Mouse (Mus musculus) hindbrain, embryonic 13.5 days (tissue): Measurements from ENCODE around the gene Olfr418. TPM values are rescaled to one million over a fixed set of nuclear protein-coding genes. Genes with fewer than 3 reads are reported as not detected.
"Not testable (repeated sequence)": the region's sequence is repeated elsewhere in the genome, so short reads cannot be mapped to it uniquely, and the experiment has no call there.

Experiments used
- ATAC-seq: fragments of 200-750 bp; cut with Nextera tagmentation; 2 replicates; pipeline ENCODE4 v1.8.0; 2017; ENCODE audit warnings: moderate TSS enrichment; ENCODE audit not compliant: low FRiP score
- H3K27ac ChIP-seq: fragments of 300-500 bp; sonication (generic); 2 replicates; pipeline ENCODE4 v1.5.1; 2015; ENCODE audit warnings: inconsistent platforms, mild to moderate bottlenecking, moderate library complexity
- H3K27me3 ChIP-seq: fragments of 300-500 bp; sonication (generic); 2 replicates; pipeline ENCODE4 v1.6.1; 2015; ENCODE audit warnings: mild to moderate bottlenecking, inconsistent platforms
- H3K36me3 ChIP-seq: fragments of 300-500 bp; sonication (generic); 2 replicates; pipeline ENCODE4 v1.6.1; 2015; ENCODE audit warnings: mild to moderate bottlenecking, inconsistent platforms
- H3K4me1 ChIP-seq: fragments of 300-500 bp; sonication (generic); replicated peaks from 2 replicates; pipeline ENCODE4 v1.6.1; 2015; ENCODE audit warnings: inconsistent platforms
- H3K4me2 ChIP-seq: fragments of 300-500 bp; sonication (generic); 2 replicates; pipeline ENCODE4 v1.6.1; 2015; ENCODE audit warnings: inconsistent platforms, mild to moderate bottlenecking, moderate library complexity
- H3K4me3 ChIP-seq: fragments of 300-500 bp; sonication (generic); 2 replicates; pipeline ENCODE4 v1.5.1; 2015; ENCODE audit warnings: mild to moderate bottlenecking, inconsistent platforms
- H3K9ac ChIP-seq: fragments of 300-500 bp; sonication (generic); 2 replicates; pipeline ENCODE4 v1.6.1; 2015; ENCODE audit warnings: mild to moderate bottlenecking, inconsistent platforms
- H3K9me3 ChIP-seq: fragments of 300-500 bp; sonication (generic); 2 replicates; pipeline ENCODE4 v1.6.1; 2016; ENCODE audit warnings: inconsistent platforms
- WGBS: fragments of 180-500 bp; shearing (Covaris S2); methylation state at CpG from one replicate; pipeline ENCODE4 v1.1.7; 2015; 5-methylcytosine and 5-hydroxymethylcytosine counted together
- polyA plus RNA-seq: library from polyadenylated mRNA; unstranded; fragments of >200 nt; fragmentation: Nextera tagmentation; extraction: Ambion mirVana; gene quantifications from 2 replicates; pipeline ENCODE4 v1.2.1, GENCODE M21; 2015

The Olfr418 gene
- polyA plus RNA-seq = not detected in 2 replicates

- H3K9me3 ChIP-seq = no peaks in the 10 kb centered on the region
- H3K27me3 ChIP-seq = no peaks in the 10 kb centered on the region
- no peaks in the 10 kb centered on the region for H3K4me1 ChIP-seq
- H3K27ac ChIP-seq = no peak within 1 kb of the TSS
- H3K4me2 ChIP-seq = no peak within 1 kb of the TSS
- no peak within 1 kb of the TSS for H3K4me3 ChIP-seq
- no peak for ATAC-seq
- H3K36me3 ChIP-seq = no peaks in the 10 kb centered on the region
- H3K9ac ChIP-seq = no peak within 1 kb of the TSS
These were observed at the start of gene Olfr418 for GRCm38 (mm10) chr1:173265701-173266100. TSS of gene Olfr418 (plus strand) at chr1:173266001.

DNA sequence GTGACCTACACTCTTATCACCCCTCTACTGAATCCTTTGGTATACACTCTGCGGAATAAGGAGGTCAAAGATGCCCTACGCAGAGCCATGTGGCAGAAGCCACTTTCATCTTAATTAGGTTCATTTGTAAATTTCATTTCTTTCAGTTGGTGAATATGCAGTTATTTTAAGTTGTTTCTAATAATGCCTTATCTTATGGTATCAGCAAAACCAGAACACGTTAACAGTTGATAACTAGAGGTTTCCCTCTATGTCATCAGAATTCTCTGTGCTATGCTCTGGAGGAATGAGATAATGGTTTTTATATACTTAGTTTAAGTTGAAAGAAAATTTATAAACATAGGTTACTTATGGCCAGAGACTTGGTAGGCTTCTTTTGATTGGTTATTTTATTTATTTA is 49.3 kb upstream of the Olfr418 start:
- Histone ChIP-seq H3K36me3 (no peaks in the 10 kb centered on the region), H3K4me3 (no peak overlapping the region), H3K9ac (no peak overlapping the region), H3K4me2 (no peak overlapping the region), H3K4me1 (no peaks in the 10 kb centered on the region), H3K27me3 (no peaks in the 10 kb centered on the region), H3K9me3 (no peaks in the 10 kb centered on the region), H3K27ac (no peak overlapping the region)
- no peak for ATAC-seq
- WGBS = 91% methylated on average over 3 of the region's 3 CpGs

DNA sequence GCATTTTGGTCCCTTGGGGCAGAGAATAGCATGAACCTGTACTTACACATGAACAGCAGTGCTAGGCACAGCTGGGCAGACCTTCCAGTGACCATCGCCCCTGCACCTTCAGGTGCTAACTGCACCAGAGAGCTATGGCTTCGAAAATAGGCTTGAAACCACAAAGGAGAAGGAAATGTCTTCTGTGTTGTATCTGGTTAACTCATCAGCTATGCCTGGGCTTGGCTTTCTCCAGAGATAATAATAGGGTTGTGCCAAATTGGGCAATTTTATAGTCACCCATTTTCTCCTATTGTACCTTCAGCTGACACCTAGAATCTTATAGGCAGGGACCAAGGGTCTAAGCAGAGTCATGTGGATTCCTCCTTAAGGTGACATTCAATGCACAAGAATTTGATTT is 38.7 kb upstream of the Olfr418 start, which contains the start of gene Fcer1a:
Gene Fcer1a (minus strand): TSS at position 134 of the 400 bp plus-strand sequence.
- Histone ChIP-seq H3K27ac (no peak within 1 kb of the TSS), H3K27me3 (no peaks in the 10 kb centered on the region), H3K4me3 (no peak within 1 kb of the TSS), H3K36me3 (no peaks in the 10 kb centered on the region), H3K4me2 (no peak within 1 kb of the TSS), H3K9ac (no peak within 1 kb of the TSS), H3K4me1 (no peaks in the 10 kb centered on the region), H3K9me3 (no peaks in the 10 kb centered on the region)
- WGBS = 81% methylated on average over 2 of the region's 2 CpGs
- no peak for ATAC-seq

- H3K36me3 ChIP-seq, H3K9me3 ChIP-seq, ATAC-seq, H3K4me3 ChIP-seq, H3K4me1 ChIP-seq, H3K4me2 ChIP-seq, H3K27me3 ChIP-seq, H3K27ac ChIP-seq, H3K9ac ChIP-seq: not testable (repeated sequence)
- 87% methylated on average over 1 of the region's 1 CpGs for WGBS
These were observed 28.8 kb upstream of the Olfr418 start for GRCm38 (mm10) chr1:173237004-173237403.

DNA sequence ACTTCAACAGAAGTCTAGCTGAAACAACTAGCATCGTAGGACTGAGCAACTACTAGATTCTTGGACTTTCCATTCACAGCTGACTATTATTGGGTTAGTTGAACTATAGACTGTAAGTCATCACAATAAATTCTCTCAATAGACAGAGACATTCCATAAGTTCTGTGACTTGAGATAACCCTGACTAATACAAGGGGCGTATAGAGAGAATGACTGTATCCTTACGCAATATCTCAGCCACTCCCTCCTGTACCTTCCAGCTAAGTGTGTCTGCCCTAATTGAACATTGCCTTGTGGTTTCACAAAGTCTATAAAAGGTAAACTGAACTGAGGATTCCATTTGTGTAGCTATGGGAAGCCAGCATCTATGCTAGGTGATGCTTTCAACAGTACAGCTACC is 15.9 kb upstream of the Olfr418 start:
- 95% methylated on average over 3 of the region's 3 CpGs for WGBS
- H3K4me3 ChIP-seq = no peak overlapping the region
- H3K36me3 ChIP-seq = no peaks in the 10 kb centered on the region
- H3K4me1 ChIP-seq = no peaks in the 10 kb centered on the region
- no peak overlapping the region for H3K4me2 ChIP-seq
- ATAC-seq = no peak
- H3K9me3 ChIP-seq = no peaks in the 10 kb centered on the region
- H3K27ac ChIP-seq = no peak overlapping the region
- H3K27me3 ChIP-seq = no peaks in the 10 kb centered on the region
- no peak overlapping the region for H3K9ac ChIP-seq

DNA sequence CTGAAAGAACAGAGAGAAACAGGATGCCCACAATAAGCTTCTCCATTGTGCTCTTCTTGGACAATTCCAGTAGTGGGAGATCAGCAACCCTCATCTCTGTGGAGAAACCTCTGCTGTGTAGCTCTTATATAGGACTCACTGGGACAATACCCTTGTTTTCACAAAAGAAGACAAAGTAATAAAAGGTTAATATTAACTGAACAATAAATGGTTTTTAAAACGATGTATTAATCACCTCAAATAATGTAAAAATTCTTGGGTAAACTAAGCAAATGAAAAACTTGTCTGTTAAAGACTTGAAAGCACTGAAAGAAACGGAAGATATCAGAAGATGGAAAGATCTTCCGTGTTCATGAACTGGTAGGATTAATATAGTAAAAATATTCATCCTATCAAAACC is 11.9 kb downstream of the Olfr418 start, which contains the start of gene Mptx2:
Gene Mptx2 (minus strand): TSS at position 101 of the 400 bp plus-strand sequence.
- no peaks in the 10 kb centered on the region for H3K36me3 ChIP-seq
- H3K4me3 ChIP-seq = no peak within 1 kb of the TSS
- no peak within 1 kb of the TSS for H3K9ac ChIP-seq
- ATAC-seq = no peak
- H3K27me3 ChIP-seq = no peaks in the 10 kb centered on the region
- WGBS = 86% methylated on average over 3 of the region's 3 CpGs
- no peak within 1 kb of the TSS for H3K4me2 ChIP-seq
- H3K9me3 ChIP-seq = no peaks in the 10 kb centered on the region
- no peaks in the 10 kb centered on the region for H3K4me1 ChIP-seq
- no peak within 1 kb of the TSS for H3K27ac ChIP-seq

DNA sequence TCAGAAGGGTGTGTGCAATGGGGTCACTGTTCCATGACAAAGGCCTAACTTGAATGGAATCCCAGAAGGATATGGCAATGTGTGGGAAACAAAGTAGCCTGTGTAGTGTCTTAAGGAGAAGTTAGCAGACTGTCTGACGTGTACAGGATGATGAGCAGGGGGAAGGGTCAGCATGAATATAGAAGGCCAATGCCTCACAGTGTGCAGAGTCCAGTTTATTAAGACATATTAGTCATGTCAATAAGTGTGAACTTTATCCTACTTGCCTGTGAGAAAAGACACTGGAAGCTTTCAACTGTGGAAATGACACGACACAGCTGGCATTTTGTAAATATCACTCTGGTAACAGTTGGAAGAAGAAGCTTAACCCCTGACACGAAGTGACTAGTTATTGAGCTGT is 37.0 kb downstream of the Olfr418 start:
- not testable (repeated sequence) for H3K4me3 ChIP-seq, H3K36me3 ChIP-seq, H3K9ac ChIP-seq, H3K27ac ChIP-seq, H3K27me3 ChIP-seq, H3K9me3 ChIP-seq, ATAC-seq, H3K4me2 ChIP-seq, H3K4me1 ChIP-seq
- 67% methylated on average over 3 of the region's 3 CpGs for WGBS

- H3K27me3 ChIP-seq, H3K4me1 ChIP-seq, H3K9me3 ChIP-seq, H3K4me2 ChIP-seq, H3K4me3 ChIP-seq, H3K36me3 ChIP-seq, ATAC-seq, H3K9ac ChIP-seq, H3K27ac ChIP-seq: not testable (repeated sequence)
- 92% methylated on average over 7 of the region's 7 CpGs for WGBS
These were observed 47.8 kb downstream of the Olfr418 start for GRCm38 (mm10) chr1:173313535-173314050.

- H3K9ac ChIP-seq = no peak overlapping the region
- WGBS = 90% methylated on average over 3 of the region's 3 CpGs
- H3K4me2 ChIP-seq = no peak overlapping the region
- H3K4me3 ChIP-seq = no peak overlapping the region
- no peak overlapping the region for H3K27ac ChIP-seq
- H3K27me3 ChIP-seq = no peaks in the 10 kb centered on the region
- H3K36me3 ChIP-seq = no peaks in the 10 kb centered on the region
- no peak for ATAC-seq
- no peaks in the 10 kb centered on the region for H3K9me3 ChIP-seq
- H3K4me1 ChIP-seq = no peaks in the 10 kb centered on the region
These were observed 49.9 kb downstream of the Olfr418 start for GRCm38 (mm10) chr1:173315725-173316124.

- Histone ChIP-seq H3K27ac (no peak overlapping the region), H3K4me1 (peaks cover 11% of the 10 kb centered on the region), H3K4me2 (no peak overlapping the region), H3K9me3 (no peaks in the 10 kb centered on the region), H3K27me3 (no peaks in the 10 kb centered on the region), H3K4me3 (no peak overlapping the region), H3K36me3 (no peaks in the 10 kb centered on the region), H3K9ac (no peak overlapping the region)
- 93% methylated on average over 2 of the region's 2 CpGs for WGBS
- ATAC-seq = no peak
These were observed 52.2 kb downstream of the Olfr418 start for GRCm38 (mm10) chr1:173317925-173318477.

- Histone ChIP-seq H3K4me2 (no peak overlapping the region), H3K9ac (no peak overlapping the region), H3K4me3 (no peak overlapping the region), H3K27ac (no peak overlapping the region), H3K9me3 (no peaks in the 10 kb centered on the region), H3K4me1 (peaks cover 11% of the 10 kb centered on the region), H3K27me3 (no peaks in the 10 kb centered on the region), H3K36me3 (no peaks in the 10 kb centered on the region)
- ATAC-seq = peak; percentile 81
- WGBS = 38% methylated on average over 8 of the region's 8 CpGs
These were observed 55.9 kb downstream of the Olfr418 start for GRCm38 (mm10) chr1:173321593-173322248.

DNA sequence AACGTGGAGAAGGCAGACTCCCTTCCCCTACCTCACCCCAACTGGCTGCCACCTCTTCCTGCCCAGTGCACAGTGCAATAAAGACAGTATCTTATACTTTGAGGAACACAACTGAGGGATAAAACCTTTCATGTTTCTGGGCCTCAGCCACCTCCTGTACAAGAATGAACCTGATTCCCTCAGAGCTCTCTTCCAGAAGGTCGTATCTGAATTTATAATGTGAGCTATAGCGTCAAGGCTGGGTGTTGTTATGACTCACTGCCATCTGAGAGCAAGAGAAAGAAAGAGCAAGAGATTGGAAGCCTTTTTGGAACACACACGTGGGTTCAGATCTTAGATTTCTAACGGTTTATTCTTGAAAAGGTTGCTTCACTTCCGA is 56.4 kb downstream of the Olfr418 start:
- WGBS = 70% methylated on average over 6 of the region's 6 CpGs
- Histone ChIP-seq H3K9me3 (no peaks in the 10 kb centered on the region), H3K9ac (no peak overlapping the region), H3K4me3 (no peak overlapping the region), H3K27me3 (no peaks in the 10 kb centered on the region), H3K27ac (no peak overlapping the region), H3K4me2 (no peak overlapping the region), H3K36me3 (no peaks in the 10 kb centered on the region), H3K4me1 (peaks cover 11% of the 10 kb centered on the region)
- no peak for ATAC-seq
